Mouse (Mus musculus) C2C12 (cell line): Measurements from ENCODE around the gene Stk11.

ENCODE experiments used
- CEBPB ChIP-seq: IDR thresholded peaks from one replicate; pipeline ENCODE4 v1.6.1; 2011; ENCODE audit warnings: low read depth, mild to moderate bottlenecking, control low read depth, moderate library complexity
- CTCF ChIP-seq: IDR thresholded peaks from one replicate; pipeline ENCODE4 v1.5.1; 2011; ENCODE audit not compliant: control insufficient read depth, insufficient read depth, insufficient read length
- FOSL1 ChIP-seq: IDR thresholded peaks from one replicate; pipeline ENCODE4 v1.8.0; 2011; ENCODE audit warnings: mild to moderate bottlenecking, low read length; ENCODE audit not compliant: poor library complexity, insufficient read depth, severe bottlenecking
- MAX ChIP-seq: IDR thresholded peaks from one replicate; pipeline ENCODE4 v1.6.1; 2011; ENCODE audit warnings: mild to moderate bottlenecking, control low read depth
- MYOG ChIP-seq: IDR thresholded peaks from one replicate; pipeline ENCODE4 v1.6.1; 2011; ENCODE audit not compliant: control insufficient read depth, insufficient read length; ENCODE audit errors: extremely low read depth
- USF1 ChIP-seq: IDR thresholded peaks from one replicate; pipeline ENCODE4 v1.6.1; 2011; ENCODE audit warnings: low read depth, mild to moderate bottlenecking, control low read depth, moderate library complexity

GRCm38 (mm10) chr10:80164161-80164997, 48.8 kb downstream of the Stk11 start:
- TF ChIP-seq MYOG, result no peak
- TF ChIP-seq MAX, result peak; percentile 84
- no peak for TF ChIP-seq CTCF
- no peak for TF ChIP-seq FOSL1
- no peak for TF ChIP-seq USF1
- no peak for TF ChIP-seq CEBPB
